Mouse (Mus musculus): ENCODE measurements around the gene Adprhl1.

Gene Adprhl1

GRCm38 (mm10) chr8:13190235-13190634, 63.7 kb downstream of the Adprhl1 start:
- no peak for DNase-seq

GRCm38 (mm10) chr8:13188857-13189256, 65.1 kb downstream of the Adprhl1 start:
- no peak for DNase-seq

- DNase-seq, result no peak
Measured at GRCm38 (mm10) chr8:13188052-13188555, 65.9 kb downstream of the Adprhl1 start.

GRCm38 (mm10) chr8:13187638-13188037, 66.3 kb downstream of the Adprhl1 start:
- no peak for DNase-seq

- no peak for DNase-seq
Measured at GRCm38 (mm10) chr8:13187229-13187628, 66.7 kb downstream of the Adprhl1 start.

- no peak for DNase-seq
Measured at GRCm38 (mm10) chr8:13186819-13187218, 67.1 kb downstream of the Adprhl1 start.

GRCm38 (mm10) chr8:13181691-13181976, 72.3 kb downstream of the Adprhl1 start:
- no peak for DNase-seq

GRCm38 (mm10) chr8:13180911-13181690, 72.9 kb downstream of the Adprhl1 start:
- DNase-seq, result no peak

GRCm38 (mm10) chr8:13180408-13180807, 73.6 kb downstream of the Adprhl1 start:
- no peak for DNase-seq

- no peak for DNase-seq
Measured at GRCm38 (mm10) chr8:13179948-13180347, 74.0 kb downstream of the Adprhl1 start.

- no peak for DNase-seq
Measured at GRCm38 (mm10) chr8:13179482-13179881, 74.5 kb downstream of the Adprhl1 start.

- DNase-seq, result no peak
Measured at GRCm38 (mm10) chr8:13178137-13178536, 75.8 kb downstream of the Adprhl1 start.

- DNase-seq, result no peak
Measured at GRCm38 (mm10) chr8:13177173-13177852, 76.6 kb downstream of the Adprhl1 start.

GRCm38 (mm10) chr8:13175650-13176049, 78.3 kb downstream of the Adprhl1 start:
- peak; percentile 60 for DNase-seq

- DNase-seq, result peak; percentile 73
Measured at GRCm38 (mm10) chr8:13174811-13175210, 79.2 kb downstream of the Adprhl1 start.

GRCm38 (mm10) chr8:13174305-13174704, 79.7 kb downstream of the Adprhl1 start:
- DNase-seq, result peak; percentile 49
